Mouse (Mus musculus): ENCODE measurements around the gene Olfr1359.
"Not testable (repeated sequence)": the region's sequence is repeated elsewhere in the genome, so short reads cannot be mapped to it uniquely, and the experiment has no call there.

Gene Olfr1359

GRCm38 (mm10) chr13:21722373-21722925 is 24.5 kb downstream of the Olfr1359 start:
- in situ Hi-C loops (cut with MseI, MboI): loop anchor here in 1 of 2 experiments (25.0 kb wide), 1 partner anchor 315 kb away; the partner anchor contains the start of genes Hist1h2ag, Hist1h2ah, Hist1h2bj and Hist1h2bk

GRCm38 (mm10) chr13:21722993-21723836 is 25.3 kb downstream of the Olfr1359 start:
- in situ Hi-C loops (cut with MseI, MboI): loop anchor here in 1 of 2 experiments (25.0 kb wide), 1 partner anchor 314 kb away; the partner anchor contains the start of genes Hist1h2ag, Hist1h2ah, Hist1h2bj and Hist1h2bk

GRCm38 (mm10) chr13:21727948-21728572 is 30.1 kb downstream of the Olfr1359 start:
- in situ Hi-C loops (cut with MseI, MboI): no loop called here

- in situ Hi-C loops (cut with MseI, MboI): no loop called here
These were observed 31.6 kb downstream of the Olfr1359 start for GRCm38 (mm10) chr13:21729544-21729943.

GRCm38 (mm10) chr13:21733466-21733865 is 35.6 kb downstream of the Olfr1359 start:
- in situ Hi-C loops (cut with MseI, MboI): no loop called here

- in situ Hi-C loops (cut with MseI, MboI): no loop called here
These were observed 36.3 kb downstream of the Olfr1359 start for GRCm38 (mm10) chr13:21734010-21734905.

GRCm38 (mm10) chr13:21734906-21735767 is 37.2 kb downstream of the Olfr1359 start, which contains the start of gene Hist1h4j:
TSS of gene Hist1h4j (plus strand) at chr13:21735064.
- in situ Hi-C loops (cut with MseI, MboI): not testable (repeated sequence)

- in situ Hi-C loops (cut with MseI, MboI): no loop called here
These were observed 47.1 kb downstream of the Olfr1359 start for GRCm38 (mm10) chr13:21745006-21745405.

GRCm38 (mm10) chr13:21749387-21750158 is 51.7 kb downstream of the Olfr1359 start:
- in situ Hi-C loops (cut with MseI, MboI): no loop called here

GRCm38 (mm10) chr13:21750159-21751017 is 52.5 kb downstream of the Olfr1359 start, which contains the start of gene Hist1h4k:
TSS of gene Hist1h4k (minus strand) at chr13:21750505.
- in situ Hi-C loops (cut with MseI, MboI): not testable (repeated sequence)

- in situ Hi-C loops (cut with MseI, MboI): no loop called here
These were observed 53.5 kb downstream of the Olfr1359 start for GRCm38 (mm10) chr13:21751417-21751816.

- in situ Hi-C loops (cut with MseI, MboI): no loop called here
These were observed 53.9 kb downstream of the Olfr1359 start for GRCm38 (mm10) chr13:21751827-21752226.

GRCm38 (mm10) chr13:21752356-21752755 is 54.4 kb downstream of the Olfr1359 start:
- in situ Hi-C loops (cut with MseI, MboI): no loop called here

- in situ Hi-C loops (cut with MseI, MboI): no loop called here
These were observed 55.2 kb downstream of the Olfr1359 start for GRCm38 (mm10) chr13:21753051-21753523.

- in situ Hi-C loops (cut with MseI, MboI): not testable (repeated sequence)
These were observed 55.8 kb downstream of the Olfr1359 start, which contains the start of the genes Hist1h2ak and Hist1h2bn for GRCm38 (mm10) chr13:21753524-21754285. TSS of gene Hist1h2ak (minus strand) at chr13:21753827. TSS of gene Hist1h2bn (plus strand) at chr13:21754123.

GRCm38 (mm10) chr13:21754294-21755001 is 56.5 kb downstream of the Olfr1359 start:
- in situ Hi-C loops (cut with MseI, MboI): not testable (repeated sequence)

- in situ Hi-C loops (cut with MseI, MboI): no loop called here
These were observed 57.8 kb downstream of the Olfr1359 start for GRCm38 (mm10) chr13:21755707-21756106.
